Mouse (Mus musculus) brain, embryonic 14.5 days (tissue): ENCODE measurements around the gene Gpc6.

ENCODE experiments used
- CTCF ChIP-seq: fragments of 200-500 bp; IDR thresholded peaks from 2 replicates; pipeline ENCODE4 v1.5.1; 2012; ENCODE audit warnings: inconsistent platforms, mild to moderate bottlenecking, moderate library complexity, borderline replicate concordance; ENCODE audit not compliant: insufficient read depth, insufficient read length; ENCODE audit errors: extremely low read depth
- POLR2A ChIP-seq: fragments of 200-500 bp; IDR thresholded peaks from 2 replicates; pipeline ENCODE4 v1.6.1; 2012; ENCODE audit warnings: mild to moderate bottlenecking, inconsistent platforms, borderline replicate concordance; ENCODE audit not compliant: poor library complexity, insufficient read depth, insufficient read length, severe bottlenecking; ENCODE audit errors: extremely low read depth

DNA sequence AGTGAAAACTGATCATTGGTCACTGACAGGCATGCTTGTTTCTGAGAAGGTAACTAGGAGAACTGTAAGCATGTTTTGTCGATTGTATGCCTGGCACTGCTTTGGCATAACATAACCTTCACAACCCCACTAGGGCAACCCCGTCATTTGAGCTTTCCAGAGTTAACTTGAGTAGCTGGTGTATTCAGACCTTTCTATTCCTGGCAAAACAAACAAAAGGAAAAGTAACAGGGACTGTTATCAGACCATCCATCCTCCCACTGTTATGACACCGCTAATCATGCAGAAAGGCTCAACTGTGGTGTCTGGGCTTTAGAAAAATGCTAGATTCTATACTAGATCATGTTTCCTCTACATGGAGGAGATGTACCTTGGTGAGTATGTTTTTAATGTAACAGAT lies 496.1 kb downstream of the Gpc6 start:
- TF ChIP-seq CTCF (no peak), POLR2A (no peak)
